Mouse (Mus musculus): ENCODE measurements around the gene Pnpla7.

- no peak for TF ChIP-seq USF2 (conservative IDR thresholded peaks at IDR 0.05; ENCODE audit: low read depth, low read length)
- no peak for TF ChIP-seq EP300 (IDR thresholded peaks at IDR 0.05; ENCODE audit: low read length)
Measured at GRCm38 (mm10) chr2:25080076-25080475, 104.2 kb downstream of the Pnpla7 start, which contains the start of gene Entpd8.
